Mouse (Mus musculus) kidney, adult 2 months (tissue): ENCODE results near the gene Parp12.

Experiments
- CTCF ChIP-seq: fragments of 200-500 bp; conservative IDR thresholded peaks from 2 replicates; pipeline ENCODE4 v1.5.1; 2011; ENCODE audit warnings: low read depth, mild to moderate bottlenecking, control low read depth, low read length, moderate library complexity, mixed read lengths; ENCODE audit not compliant: insufficient read depth, insufficient read length
- POLR2A ChIP-seq: fragments of 200-500 bp; IDR thresholded peaks from one replicate; pipeline ENCODE4 v1.6.1; 2011; ENCODE audit warnings: low read depth, low read length, control low read depth

DNA sequence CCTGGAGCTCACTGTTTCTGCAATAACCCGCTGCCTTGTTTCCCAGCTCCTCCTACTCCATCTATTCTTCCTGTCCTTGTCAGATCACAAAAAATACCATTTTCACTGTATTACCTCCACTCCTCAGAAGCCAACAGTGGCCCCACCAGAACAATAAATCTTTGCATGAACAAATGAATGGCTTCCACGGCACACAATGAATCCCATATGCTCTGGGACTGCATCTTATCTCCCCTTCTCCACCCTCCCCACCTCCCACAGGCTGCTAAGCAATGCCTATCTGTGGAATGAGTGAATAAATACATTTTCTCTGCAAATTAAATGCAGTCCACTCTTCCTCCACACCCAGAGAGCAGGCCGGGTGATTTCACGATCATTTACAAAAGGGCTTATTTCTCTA lies 57.0 kb downstream of the Parp12 start:
- TF ChIP-seq CTCF (no peak), POLR2A (no peak)
